Mouse (Mus musculus) gastrocnemius, postnatal 36 days (tissue): ENCODE measurements around the gene Uba1. TPM values are rescaled to one million over a fixed set of nuclear protein-coding genes. Genes with fewer than 3 reads are reported as not detected.
A peak's percentile ranks its signal among the peaks of the same experiment; 100 is the strongest.
"Not testable (repeated sequence)": the region's sequence is repeated elsewhere in the genome, so short reads cannot be mapped to it uniquely, and the experiment has no call there.

Experiments used
- DNase-seq, 2 experiments: peaks; one replicate each; pipeline ENCODE4 v3.0.0; 2022
- intact Hi-C: fragments of 180-260 bp; cut with DNase I; formaldehyde crosslinking; loops from one replicate; pipeline ENCODE4 v1.15.1; 2025
- total RNA-seq, 2 experiments: library from RNA; stranded (reverse); gene quantifications; 2 replicates each; pipeline ENCODE4 v1.2.3; 2021

Uba1 gene
- total RNA-seq, 2 experiments from 2014 or later: 130 to 151 TPM

- intact Hi-C loops: no loop called here
- peak; percentile 51 for DNase-seq
Observed at GRCm38 (mm10) chrX:20704295-20705082, 46.4 kb downstream of the Uba1 start.

DNA sequence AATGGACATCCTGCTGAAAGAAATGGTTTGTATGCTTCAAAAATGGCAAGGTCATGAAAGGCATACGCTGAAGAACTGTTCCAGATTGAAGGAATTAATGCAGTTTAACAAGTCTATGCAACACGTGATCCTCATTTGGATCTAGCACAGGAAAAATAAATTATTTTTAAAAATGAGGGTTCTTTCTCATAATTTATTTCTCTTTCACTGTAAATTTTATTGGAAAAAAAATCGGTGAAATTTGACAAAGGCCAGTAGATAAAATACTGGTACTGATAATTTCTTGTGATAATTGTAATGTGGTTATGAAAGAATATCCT lies 46.9 kb downstream of the Uba1 start:
- DNase-seq: no peak
- intact Hi-C loops: no loop called here

- DNase-seq: no peak
- intact Hi-C loops: no loop called here
Observed at GRCm38 (mm10) chrX:20728681-20729080, 70.6 kb downstream of the Uba1 start.

DNA sequence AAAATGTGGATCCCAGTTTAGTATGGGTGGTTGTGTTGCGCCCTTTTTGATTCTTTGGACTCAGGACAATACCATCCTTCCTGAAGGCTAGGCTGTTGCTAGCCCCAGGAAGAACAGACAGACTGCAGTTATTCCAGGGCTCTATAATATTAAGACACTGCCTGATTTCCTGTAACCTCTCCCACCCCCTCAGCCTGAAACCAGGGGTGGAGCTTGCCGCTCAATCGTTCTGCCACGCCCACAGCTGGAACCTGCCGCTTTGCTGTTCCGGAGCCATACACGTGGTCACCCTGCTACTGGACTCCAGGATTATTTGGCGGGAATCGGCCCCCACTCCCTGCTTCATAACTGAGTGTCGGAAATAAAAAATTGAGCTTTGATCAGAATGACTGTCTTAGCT lies 71.9 kb downstream of the Uba1 start:
- intact Hi-C loops, DNase-seq: not testable (repeated sequence)

Other genes with a start within 250 kb of the Uba1 start
- gene Jade3, start 232.6 kb upstream of the Uba1 start, total RNA-seq: under 1 TPM; 0.54 to 0.59 TPM
- not detected for gene Rgn, start 108.5 kb upstream of the Uba1 start, total RNA-seq
- 10 to 100 TPM; 11.0 to 12.4 TPM for gene Rbm10, start 40.8 kb upstream of the Uba1 start, total RNA-seq
- gene Ndufb11, start 40.7 kb upstream of the Uba1 start, total RNA-seq: 100 to 1,000 TPM; 396 to 423 TPM
- gene Cdk16, start 29.6 kb downstream of the Uba1 start, total RNA-seq: 100 to 1,000 TPM; 112 to 126 TPM
- 1 to 10 TPM; 1.1 to 1.9 TPM for gene Usp11, start 45.6 kb downstream of the Uba1 start, total RNA-seq
- 10 to 100 TPM; 73.3 to 90.0 TPM for gene Araf, start 139.5 kb downstream of the Uba1 start, total RNA-seq
- gene Timp1, start 211.8 kb downstream of the Uba1 start, total RNA-seq: 1 to 10 TPM; 2.1 to 2.5 TPM